Mouse (Mus musculus) bone marrow, adult 2 months (tissue): ENCODE data around the gene Abcc9.

Experiments
- CTCF ChIP-seq: fragments of 200-500 bp; IDR thresholded peaks from 2 replicates; pipeline ENCODE4 v1.5.1; 2011; ENCODE audit warnings: low read length, control low read depth; ENCODE audit not compliant: control insufficient read depth, insufficient read depth
- POLR2A ChIP-seq: fragments of 200-500 bp; IDR thresholded peaks from 2 replicates; pipeline ENCODE4 v1.6.1; 2011; ENCODE audit warnings: low read depth, mild to moderate bottlenecking, control low read depth, low read length, borderline replicate concordance; ENCODE audit not compliant: control insufficient read depth

GRCm38 (mm10) chr6:142551482-142551881, 150.6 kb downstream of the Abcc9 start:
- TF ChIP-seq CTCF (no peak), POLR2A (no peak)
